Mouse (Mus musculus): Measurements from ENCODE around the gene Ptchd3. TPM values are rescaled to one million over a fixed set of nuclear protein-coding genes. Genes with fewer than 3 reads are reported as not detected.

Gene Ptchd3
- total RNA-seq (2023): not detected

DNA sequence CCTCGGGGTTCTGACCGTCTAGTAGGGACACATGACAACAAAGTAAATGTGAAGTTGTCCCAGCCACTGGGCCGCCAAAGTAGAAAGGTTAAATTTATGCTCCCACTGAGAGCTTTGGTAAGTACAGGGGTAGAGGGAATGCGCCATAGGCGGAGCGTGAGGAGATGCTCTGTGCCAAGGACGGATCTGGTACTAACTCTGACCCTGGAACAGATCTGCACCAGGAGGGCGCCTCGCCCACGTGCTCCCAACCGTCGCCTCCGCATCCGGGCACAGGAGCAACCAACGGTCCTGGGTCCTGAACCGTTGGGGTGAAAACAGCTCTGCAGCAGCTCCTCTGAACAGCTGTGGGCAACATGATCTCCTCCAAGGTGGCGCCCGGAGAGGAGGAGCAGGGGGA lies at the start of gene Ptchd3:
TSS of gene Ptchd3 (plus strand) at position 301 of the 400 bp plus-strand sequence.

Other genes starting within 250 kb of the Ptchd3 start
- 13.9 TPM for gene B3gntl1, start 157.1 kb upstream of the Ptchd3 start, total RNA-seq (2023)
- gene Metrnl, start 128.7 kb upstream of the Ptchd3 start, total RNA-seq (2023): 3.3 TPM

Measured in CD4-positive naive resting alpha-beta T cell, adult 57 days (primary cell).